Mouse (Mus musculus) heart, embryonic 11.5 days (tissue): ENCODE measurements around the gene Dph3. TPM values are rescaled to one million over a fixed set of nuclear protein-coding genes. Genes with fewer than 3 reads are reported as not detected.
"Not testable (repeated sequence)": the region's sequence is repeated elsewhere in the genome, so short reads cannot be mapped to it uniquely, and the experiment has no call there.

ENCODE experiments used
- ATAC-seq: fragments of 200-750 bp; cut with Nextera tagmentation; replicated peaks from 2 replicates; pipeline ENCODE4 v1.8.0; 2017; ENCODE audit warnings: moderate library complexity; ENCODE audit not compliant: insufficient number of reproducible peaks, low FRiP score, low TSS enrichment
- H3K27ac ChIP-seq: fragments of 300-500 bp; sonication (generic); 2 replicates; pipeline ENCODE4 v1.5.1; 2014; ENCODE audit warnings: mild to moderate bottlenecking, low read depth, low read length
- H3K27me3 ChIP-seq: fragments of 300-500 bp; sonication (generic); 2 replicates; pipeline ENCODE4 v1.6.1; 2014; ENCODE audit warnings: mild to moderate bottlenecking, low read length, mixed read lengths; ENCODE audit not compliant: control insufficient read depth, insufficient read depth
- H3K36me3 ChIP-seq: fragments of 300-500 bp; sonication (generic); 2 replicates; pipeline ENCODE4 v1.6.1; 2014; ENCODE audit warnings: mild to moderate bottlenecking, low read length, moderate library complexity, mixed read lengths; ENCODE audit not compliant: control insufficient read depth, insufficient read depth
- H3K4me1 ChIP-seq: fragments of 300-500 bp; sonication (generic); 2 replicates; pipeline ENCODE4 v1.6.1; 2014; ENCODE audit warnings: low read length; ENCODE audit not compliant: control insufficient read depth, insufficient read depth
- H3K4me2 ChIP-seq: fragments of 300-500 bp; sonication (generic); 2 replicates; pipeline ENCODE4 v1.6.1; 2014; ENCODE audit warnings: mild to moderate bottlenecking, moderate library complexity
- H3K4me3 ChIP-seq: fragments of 300-500 bp; sonication (generic); 2 replicates; pipeline ENCODE4 v1.5.1; 2014; ENCODE audit warnings: low read depth, low read length
- H3K9ac ChIP-seq: fragments of 300-500 bp; sonication (generic); 2 replicates; pipeline ENCODE4 v1.6.1; 2014; ENCODE audit warnings: mild to moderate bottlenecking, low read depth, low read length, moderate library complexity
- H3K9me3 ChIP-seq: fragments of 300-500 bp; sonication (generic); replicated peaks from 2 replicates; pipeline ENCODE4 v1.6.1; 2016; ENCODE audit warnings: low read length; ENCODE audit not compliant: control insufficient read depth
- WGBS: fragments of 180-500 bp; shearing (Covaris S2); extraction: QIAGEN DNeasy Blood & Tissue Kit; methylation state at CpG from one replicate; pipeline ENCODE4 v1.1.7; 2014; ENCODE audit not compliant: insufficient replicate concordance; 5-methylcytosine and 5-hydroxymethylcytosine counted together
- polyA plus RNA-seq: library from polyadenylated mRNA; unstranded; fragments of >200 nt; fragmentation: Nextera tagmentation; extraction: Ambion mirVana; gene quantifications from 2 replicates; pipeline ENCODE4 v1.2.1, GENCODE M21; 2014

Dph3 gene
- polyA plus RNA-seq, 1 experiment from 2014 or later: 99.3 TPM

DNA sequence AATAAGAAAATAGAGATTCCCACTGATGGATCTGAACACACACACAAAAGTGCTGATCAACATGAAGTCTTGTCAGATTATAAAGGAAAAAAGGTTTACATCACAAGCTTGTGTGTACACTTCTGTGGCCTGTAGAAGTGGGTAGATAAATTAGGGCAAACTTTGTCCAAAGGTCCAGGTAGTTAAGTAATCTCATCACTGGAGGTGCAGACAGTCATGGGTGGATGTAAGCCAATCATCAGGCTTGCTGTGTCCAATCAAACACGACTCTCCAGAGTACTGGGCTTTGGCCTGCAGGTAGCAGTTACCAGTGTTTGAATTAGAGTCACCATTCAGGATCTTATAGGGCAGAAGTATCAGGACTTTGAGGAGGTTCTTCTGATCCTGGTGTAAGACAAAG lies 7.5 kb upstream of the Dph3 start:
- Histone ChIP-seq H3K9ac (no peak overlapping the region), H3K4me2 (peak overlapping the region; percentile 22; the same call in 1 of the 2 replicates), H3K27me3 (no peaks in the 10 kb centered on the region), H3K27ac (peak overlapping the region; percentile 54), H3K4me1 (no peaks in the 10 kb centered on the region), H3K9me3 (no peaks in the 10 kb centered on the region), H3K4me3 (no peak overlapping the region), H3K36me3 (peaks cover 21% of the 10 kb centered on the region)
- ATAC-seq: no peak
- WGBS: 54% methylated on average over 1 of the region's 1 CpGs

DNA sequence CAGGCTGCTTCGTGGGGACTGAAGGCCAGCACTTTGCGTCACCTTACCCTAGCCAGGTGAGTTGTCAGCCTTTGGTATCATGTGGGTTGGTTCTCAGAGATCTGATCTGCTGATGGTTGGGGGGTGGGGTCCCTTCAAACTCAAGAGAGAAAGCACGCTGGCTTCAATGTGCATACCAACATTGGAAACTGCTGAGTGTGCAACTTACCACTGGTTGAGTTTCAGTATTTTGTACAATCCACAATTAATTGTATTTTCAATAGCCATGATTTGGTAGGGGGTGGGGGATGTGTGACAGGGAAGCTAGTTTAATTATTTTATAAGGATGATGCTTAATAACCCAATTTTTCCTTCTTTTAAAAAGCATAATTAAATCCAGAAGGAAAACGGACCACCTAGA lies 6.2 kb upstream of the Dph3 start:
- WGBS: 80% methylated on average over 4 of the region's 4 CpGs
- Histone ChIP-seq H3K9me3 (no peaks in the 10 kb centered on the region), H3K4me2 (no peak overlapping the region), H3K4me3 (no peak overlapping the region), H3K36me3 (peaks cover 15% of the 10 kb centered on the region), H3K4me1 (no peaks in the 10 kb centered on the region), H3K27ac (no peak overlapping the region), H3K9ac (no peak overlapping the region), H3K27me3 (no peaks in the 10 kb centered on the region)
- ATAC-seq: no peak

DNA sequence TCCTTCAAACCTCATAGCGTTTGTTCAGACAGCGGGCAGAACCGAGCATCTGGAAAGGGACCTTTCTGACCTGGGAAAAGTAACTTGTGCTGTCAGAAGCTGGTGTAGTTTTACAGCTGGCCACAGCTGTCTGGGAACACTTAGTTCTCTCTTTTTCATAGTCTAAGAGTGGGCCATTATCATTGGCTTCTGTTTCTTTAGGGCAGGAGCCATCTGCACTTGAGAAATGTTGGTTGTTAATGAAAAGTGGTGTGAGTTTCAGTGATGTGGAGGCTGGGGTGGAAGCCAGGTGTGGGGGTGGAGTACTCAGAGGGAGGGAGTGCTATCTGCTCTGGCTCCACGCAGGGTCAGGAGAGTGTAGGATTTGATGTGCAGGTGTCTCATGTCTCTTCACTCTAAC lies 5.6 kb upstream of the Dph3 start:
- H3K4me2 ChIP-seq: no peak overlapping the region
- 78% methylated on average over 4 of the region's 4 CpGs for WGBS
- no peak overlapping the region for H3K27ac ChIP-seq
- H3K9me3 ChIP-seq: no peaks in the 10 kb centered on the region
- H3K27me3 ChIP-seq: no peaks in the 10 kb centered on the region
- no peaks in the 10 kb centered on the region for H3K4me1 ChIP-seq
- H3K9ac ChIP-seq: no peak overlapping the region
- ATAC-seq: no peak
- H3K36me3 ChIP-seq: peaks cover 15% of the 10 kb centered on the region
- H3K4me3 ChIP-seq: no peak overlapping the region

DNA sequence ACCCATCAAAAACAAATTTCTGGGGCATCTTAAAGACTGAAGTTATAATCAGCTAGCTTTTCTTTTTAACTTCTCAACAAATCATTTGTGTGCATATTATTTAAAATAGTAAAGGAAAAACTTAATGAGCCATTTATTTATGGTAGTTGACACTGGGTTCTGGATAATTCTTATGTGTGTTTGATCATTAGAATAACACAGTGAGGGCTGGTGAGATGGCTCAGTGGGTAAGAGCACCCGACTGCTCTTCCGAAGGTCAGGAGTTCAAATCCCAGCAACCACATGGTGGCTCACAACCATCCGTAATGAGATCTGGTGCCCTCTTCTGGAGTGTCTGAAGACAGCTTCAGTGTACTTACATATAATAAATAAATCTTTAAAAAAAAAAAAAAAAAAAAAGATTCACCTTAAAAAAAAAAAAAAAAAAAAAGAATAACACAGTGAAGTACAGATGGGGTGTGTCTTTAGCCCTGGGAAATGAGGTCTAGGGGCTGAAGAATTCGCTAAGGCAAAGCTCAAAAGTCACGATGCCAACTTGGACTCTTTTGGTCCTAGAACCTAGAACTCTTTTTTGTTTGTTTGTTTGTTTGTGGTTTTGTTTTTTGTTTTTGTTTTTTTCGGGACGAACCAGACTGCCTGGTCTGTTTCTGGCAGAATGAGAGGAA lies 2.2 kb upstream of the Dph3 start:
- H3K4me1 ChIP-seq, H3K27ac ChIP-seq, ATAC-seq, H3K36me3 ChIP-seq, H3K9ac ChIP-seq, H3K4me3 ChIP-seq, H3K27me3 ChIP-seq, H3K4me2 ChIP-seq, H3K9me3 ChIP-seq: not testable (repeated sequence)
- 86% methylated on average over 7 of the region's 7 CpGs for WGBS

DNA sequence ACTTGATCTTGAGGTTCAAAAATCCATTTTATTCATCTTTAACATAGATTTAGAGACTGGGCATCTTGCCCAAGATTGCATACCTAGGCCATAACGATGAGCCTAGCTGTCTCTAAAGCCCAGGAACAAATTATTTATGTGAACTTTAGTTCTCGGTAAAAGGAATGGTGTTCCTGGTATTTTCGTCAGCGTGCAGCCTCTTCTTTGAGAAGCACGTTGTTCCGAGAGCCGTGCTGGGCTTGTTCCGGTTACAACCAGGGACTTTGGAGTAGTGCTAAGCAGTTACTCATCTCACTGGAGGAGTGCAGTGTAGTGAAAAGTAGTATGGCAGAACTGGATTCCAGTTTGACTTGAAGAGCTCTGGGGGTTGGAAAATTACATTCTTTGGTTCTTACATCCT lies 697 bp upstream of the Dph3 start:
- H3K36me3 ChIP-seq: peaks cover 10% of the 10 kb centered on the region; the same call in 1 of the 2 replicates
- ATAC-seq: no peak
- H3K27me3 ChIP-seq: no peaks in the 10 kb centered on the region
- peak overlapping the region; percentile 70 for H3K4me2 ChIP-seq
- H3K4me3 ChIP-seq: peak overlapping the region; percentile 60
- WGBS: 20% methylated on average over 8 of the region's 8 CpGs
- no peaks in the 10 kb centered on the region for H3K9me3 ChIP-seq
- H3K4me1 ChIP-seq: no peaks in the 10 kb centered on the region
- H3K9ac ChIP-seq: peak overlapping the region; percentile 85
- H3K27ac ChIP-seq: peak overlapping the region; percentile 94

DNA sequence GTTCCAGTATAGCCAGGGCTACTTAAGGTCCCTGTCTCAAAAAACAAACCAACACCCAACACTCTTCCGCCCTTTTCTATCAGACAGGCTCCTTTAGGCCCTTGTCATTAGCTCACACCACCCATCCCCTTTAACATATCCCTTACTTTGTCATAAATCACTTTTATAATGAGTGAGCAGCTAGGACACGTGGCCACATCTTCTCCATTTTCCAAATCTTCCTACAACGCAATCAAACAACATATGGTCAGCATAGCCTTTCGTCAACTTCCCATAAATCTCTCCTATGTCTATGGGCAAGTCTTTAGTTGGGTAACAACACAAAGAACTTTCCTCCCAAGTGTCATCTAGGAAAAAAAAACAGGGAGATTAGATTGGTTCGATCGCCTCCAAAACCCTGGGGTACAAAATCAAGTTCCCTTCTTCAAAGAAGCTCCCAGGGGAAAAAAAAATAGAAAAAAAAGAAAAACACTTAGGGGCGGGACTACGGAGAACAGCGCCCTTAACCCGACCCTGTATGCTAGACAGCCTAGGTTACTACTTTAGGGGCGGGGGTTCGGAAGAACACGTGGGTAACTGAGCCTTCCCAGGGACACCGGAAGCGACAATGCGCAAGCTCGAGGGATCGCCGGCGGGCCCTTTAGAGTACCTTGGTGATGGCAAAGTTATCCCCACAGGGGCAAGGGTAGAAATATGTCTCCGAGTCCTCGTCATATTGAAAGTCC lies 606 bp downstream of the Dph3 start, which contains the start of gene Oxnad1:
TSS of gene Oxnad1 (plus strand) at position 614 of the 725 bp plus-strand sequence.
- Histone ChIP-seq H3K4me3 (peak within 1 kb of the TSS; percentile 60), H3K27me3 (no peaks in the 10 kb centered on the region), H3K9ac (peak within 1 kb of the TSS; percentile 85), H3K9me3 (no peaks in the 10 kb centered on the region), H3K4me1 (no peaks in the 10 kb centered on the region), H3K4me2 (peak within 1 kb of the TSS; percentile 70), H3K36me3 (peaks cover 10% of the 10 kb centered on the region; the same call in 1 of the 2 replicates), H3K27ac (peak within 1 kb of the TSS; percentile 94)
- 3% methylated on average over 22 of the region's 22 CpGs for WGBS
- peak; percentile 94 for ATAC-seq

DNA sequence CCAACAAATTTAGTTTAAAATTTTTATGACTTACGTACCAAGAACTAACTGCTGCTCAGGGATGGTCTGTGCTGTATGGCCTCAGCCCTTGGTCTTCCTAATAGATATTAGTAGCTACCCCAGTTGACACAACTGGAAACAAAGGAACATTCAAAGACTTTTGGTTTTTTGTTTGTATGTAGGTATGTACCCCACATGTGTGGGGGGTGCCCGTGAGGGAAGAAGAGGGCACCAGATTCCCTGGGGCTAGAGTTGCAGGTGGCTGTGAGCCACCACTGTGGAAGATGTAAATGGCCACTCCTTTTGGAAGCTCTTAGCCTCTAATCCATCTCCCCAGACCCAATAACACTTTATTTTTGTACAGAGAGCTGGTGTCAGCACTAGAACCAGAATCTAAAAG lies 2.1 kb downstream of the Dph3 start:
- ATAC-seq: no peak
- Histone ChIP-seq H3K27me3 (no peaks in the 10 kb centered on the region), H3K9ac (no peak overlapping the region), H3K36me3 (peaks cover 10% of the 10 kb centered on the region; the same call in 1 of the 2 replicates), H3K9me3 (no peaks in the 10 kb centered on the region), H3K4me1 (no peaks in the 10 kb centered on the region), H3K4me3 (no peak overlapping the region), H3K4me2 (no peak overlapping the region), H3K27ac (no peak overlapping the region)
- WGBS: 93% methylated on average over 2 of the region's 2 CpGs

DNA sequence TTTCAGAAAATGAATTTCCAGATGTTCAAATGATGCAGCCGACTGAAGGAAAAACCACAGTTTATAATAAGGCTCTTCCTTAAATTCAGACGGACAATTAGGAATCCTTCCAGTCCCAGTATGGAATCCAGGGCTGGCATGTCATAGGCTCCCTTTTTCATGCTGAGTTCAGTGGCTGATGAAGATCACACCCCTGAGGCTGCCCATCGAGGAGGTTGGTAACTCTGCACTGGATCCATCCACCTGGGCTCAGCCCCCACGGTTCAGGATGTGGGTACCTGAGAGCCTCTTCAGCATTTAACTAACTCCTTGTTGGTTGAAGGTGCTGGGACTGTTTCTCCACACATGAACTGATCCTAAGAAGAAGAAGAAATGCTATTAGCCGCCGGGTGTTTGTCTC lies 2.6 kb downstream of the Dph3 start:
- Histone ChIP-seq H3K36me3 (peaks cover 10% of the 10 kb centered on the region; the same call in 1 of the 2 replicates), H3K27me3 (no peaks in the 10 kb centered on the region), H3K4me3 (no peak overlapping the region), H3K4me1 (no peaks in the 10 kb centered on the region), H3K27ac (no peak overlapping the region), H3K9ac (no peak overlapping the region), H3K4me2 (no peak overlapping the region), H3K9me3 (no peaks in the 10 kb centered on the region)
- 91% methylated on average over 6 of the region's 6 CpGs for WGBS
- ATAC-seq: no peak
